Mouse (Mus musculus) layer of hippocampus, postnatal 14 days (tissue): ENCODE data around the gene Agbl1. TPM values are rescaled to one million over a fixed set of nuclear protein-coding genes. Genes with fewer than 3 reads are reported as not detected.

Source experiments
- DNase-seq, 2 experiments: peaks; one replicate each; pipeline ENCODE4 v3.0.0; 2021 to 2022; ENCODE audit warnings: low spot score in 2 of 2, mixed read lengths in 1 of 2
- total RNA-seq, 2 experiments: library from RNA; stranded (reverse); gene quantifications; 2 replicates each; pipeline ENCODE4 v1.2.3; 2021

Agbl1 gene
- total RNA-seq, 2 experiments from 2014 or later, result 0.25 to 0.26 TPM

DNA sequence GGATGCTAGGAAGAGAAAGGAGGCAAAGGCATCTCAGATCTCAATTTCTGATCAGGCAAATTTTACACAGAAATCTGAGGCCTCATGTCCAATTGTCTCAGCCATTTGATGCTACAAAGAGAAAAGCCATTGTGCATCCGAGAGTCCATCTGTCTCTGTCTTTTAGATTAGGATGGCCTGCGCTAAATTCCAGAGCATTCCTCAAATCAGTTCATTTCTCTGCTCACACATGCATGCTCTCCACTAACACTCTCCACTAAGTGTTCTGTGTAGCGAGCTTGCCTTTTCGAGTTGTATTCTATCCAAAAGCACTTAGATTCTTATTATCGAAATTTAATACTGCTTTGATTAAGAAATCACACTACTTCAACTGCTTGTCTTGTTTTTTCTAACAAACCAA, 159.6 kb downstream of the Agbl1 start:
- DNase-seq, result no peak

DNA sequence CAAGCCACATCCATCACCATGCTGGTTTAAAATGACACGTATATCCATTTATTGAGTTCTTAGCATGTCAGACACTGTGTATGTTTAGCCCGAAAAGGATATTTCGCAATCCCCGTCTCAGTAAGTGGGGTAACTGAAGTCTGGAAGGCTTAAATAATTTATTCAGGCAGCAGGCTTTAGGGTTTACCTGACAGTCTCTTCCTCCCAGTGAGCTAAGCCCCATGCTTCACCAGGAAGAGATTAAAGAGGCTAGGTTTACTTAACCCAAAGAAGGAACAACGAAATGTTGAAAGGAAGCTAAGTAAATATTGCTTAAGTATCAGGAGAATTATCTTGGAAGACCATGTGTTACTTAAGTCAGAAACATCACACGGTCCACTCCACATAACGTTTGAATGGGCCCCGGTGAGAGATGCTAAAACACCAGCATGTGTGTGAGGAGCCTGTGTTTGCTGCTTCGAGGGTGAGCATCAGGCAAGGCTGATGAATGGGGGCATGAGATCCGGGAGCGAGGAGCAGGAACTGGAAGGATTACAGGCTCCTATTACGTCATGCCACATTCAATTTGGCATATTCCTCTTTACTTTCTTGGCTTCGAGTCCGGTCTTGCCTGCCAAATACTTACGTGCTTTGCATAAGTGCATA, 162.7 kb downstream of the Agbl1 start:
- no peak for DNase-seq

DNA sequence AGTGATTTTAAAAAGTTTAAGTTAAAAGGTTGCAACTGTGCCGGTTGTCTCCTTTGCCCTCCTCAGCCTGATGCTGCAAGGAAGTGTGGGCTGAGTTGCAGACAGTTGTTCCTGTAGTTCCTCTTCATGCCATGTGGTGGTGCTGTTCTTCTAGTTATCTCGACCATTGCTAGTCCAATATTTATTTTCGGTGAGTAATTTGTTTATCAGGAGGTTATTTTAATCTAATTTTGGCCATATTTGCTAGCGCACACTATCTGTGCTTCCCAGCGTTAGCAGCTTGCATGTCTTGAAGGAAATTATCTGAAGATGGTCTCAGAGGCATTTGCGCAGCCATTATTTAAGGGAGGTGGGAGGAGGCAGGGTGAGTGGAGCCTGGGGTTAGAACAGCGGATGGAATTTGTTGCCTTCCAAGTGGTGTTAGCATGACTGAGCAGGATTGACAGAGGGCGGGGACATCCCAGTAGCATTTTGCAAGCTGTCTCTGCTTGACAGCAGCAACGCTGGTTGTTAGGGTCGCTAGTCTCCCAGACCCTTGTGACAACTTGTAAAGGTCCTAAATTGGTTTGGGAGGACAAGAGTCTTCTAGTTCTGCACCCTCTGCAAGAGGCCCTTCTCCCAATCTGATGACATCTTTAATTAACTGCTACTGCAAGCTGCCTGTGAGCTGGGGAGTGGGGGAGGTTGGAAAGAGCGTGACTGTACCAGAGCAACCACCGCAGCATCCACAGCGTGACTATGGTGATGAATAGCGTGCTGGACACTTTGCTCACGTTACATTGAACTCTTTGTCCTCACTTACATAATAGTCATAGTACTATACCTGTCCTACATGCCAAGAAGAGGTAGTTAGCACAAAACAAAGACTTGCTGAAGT, 163.5 kb downstream of the Agbl1 start:
- peak; percentile 84 to 88 for DNase-seq

DNA sequence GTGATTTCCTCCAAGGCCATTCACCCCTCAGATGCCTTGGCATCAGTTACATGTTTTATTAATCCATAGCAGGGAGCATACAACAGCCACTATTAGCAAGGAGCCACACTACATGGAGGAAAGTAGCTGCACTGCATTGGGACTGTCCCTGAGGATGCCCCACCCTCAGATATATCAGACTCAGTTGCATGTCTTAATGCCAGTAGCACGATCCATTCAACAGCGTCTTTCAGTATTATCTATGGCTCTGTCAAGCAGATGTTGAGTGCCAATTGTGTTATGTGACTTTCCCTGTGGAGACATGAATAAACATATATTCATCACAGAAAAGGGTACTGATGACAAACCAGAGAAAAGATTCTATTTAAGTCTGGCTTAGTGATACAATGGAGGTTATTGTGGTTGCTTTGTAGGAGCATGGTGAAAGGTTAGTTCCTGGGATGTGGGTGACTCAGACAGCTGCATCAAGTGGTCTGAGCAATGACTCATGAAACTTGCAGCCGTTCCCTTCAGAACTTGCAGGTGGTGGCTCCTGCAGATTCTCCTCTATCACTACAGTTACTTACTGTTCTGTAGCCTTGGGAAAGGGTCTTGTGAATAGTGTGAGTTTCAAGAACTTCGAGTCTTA, 178.4 kb downstream of the Agbl1 start:
- DNase-seq, result no peak

DNA sequence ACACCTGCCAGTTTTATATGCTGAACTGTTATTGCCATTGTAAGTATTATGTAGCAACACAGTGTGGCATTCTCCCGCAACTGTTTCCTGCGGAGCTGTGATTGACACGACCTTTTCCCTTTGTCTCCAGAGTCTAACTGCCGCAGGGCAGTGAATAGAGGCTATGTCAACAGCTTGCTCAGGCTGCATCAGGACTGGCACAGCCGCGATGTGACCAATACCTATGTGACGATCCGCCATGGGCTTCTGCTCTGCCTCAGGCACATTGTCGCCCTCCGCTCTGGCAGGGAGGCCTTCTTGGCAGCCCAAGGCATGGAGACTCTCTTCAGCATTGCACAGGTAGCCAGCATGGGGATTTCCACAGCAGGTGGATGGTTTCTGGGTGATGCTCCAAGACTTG, 179.3 kb downstream of the Agbl1 start:
- DNase-seq, result no peak

DNA sequence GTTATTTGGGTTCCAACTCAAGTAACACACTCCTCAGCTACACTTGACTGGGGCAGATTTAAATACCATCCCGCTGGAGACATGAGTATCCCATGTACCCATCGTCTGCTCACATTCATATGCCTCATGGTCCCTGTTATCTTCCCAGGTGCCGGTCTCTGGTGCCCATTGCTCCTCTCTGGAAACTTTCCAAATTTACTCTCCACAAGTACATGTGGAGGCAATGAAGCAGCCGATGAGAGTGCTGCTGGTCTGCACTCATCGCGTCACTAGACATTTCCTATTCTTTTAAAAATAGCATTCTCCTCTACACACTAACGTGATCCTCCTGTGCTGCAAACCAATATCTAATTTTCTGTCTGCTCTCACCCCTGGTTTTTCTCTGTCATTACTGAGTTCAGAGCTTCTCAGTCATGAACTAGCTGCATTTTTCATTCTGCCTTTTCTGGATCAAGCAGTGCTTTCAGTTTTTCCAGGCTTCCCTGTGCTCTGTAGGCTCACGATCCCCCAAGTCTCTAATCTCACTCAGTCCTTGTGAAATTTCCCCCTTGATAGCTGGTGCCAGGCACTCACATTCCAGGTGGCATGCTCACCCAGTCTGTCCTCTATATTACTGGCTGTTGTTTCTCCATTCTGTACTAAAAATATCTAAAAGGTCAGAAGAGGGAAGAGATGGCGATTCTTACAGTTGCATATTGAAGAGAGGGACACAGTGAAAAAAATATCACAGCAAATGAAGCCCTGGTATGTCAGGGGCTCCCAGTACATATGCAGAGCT, 180.9 kb downstream of the Agbl1 start:
- DNase-seq, result no peak

DNA sequence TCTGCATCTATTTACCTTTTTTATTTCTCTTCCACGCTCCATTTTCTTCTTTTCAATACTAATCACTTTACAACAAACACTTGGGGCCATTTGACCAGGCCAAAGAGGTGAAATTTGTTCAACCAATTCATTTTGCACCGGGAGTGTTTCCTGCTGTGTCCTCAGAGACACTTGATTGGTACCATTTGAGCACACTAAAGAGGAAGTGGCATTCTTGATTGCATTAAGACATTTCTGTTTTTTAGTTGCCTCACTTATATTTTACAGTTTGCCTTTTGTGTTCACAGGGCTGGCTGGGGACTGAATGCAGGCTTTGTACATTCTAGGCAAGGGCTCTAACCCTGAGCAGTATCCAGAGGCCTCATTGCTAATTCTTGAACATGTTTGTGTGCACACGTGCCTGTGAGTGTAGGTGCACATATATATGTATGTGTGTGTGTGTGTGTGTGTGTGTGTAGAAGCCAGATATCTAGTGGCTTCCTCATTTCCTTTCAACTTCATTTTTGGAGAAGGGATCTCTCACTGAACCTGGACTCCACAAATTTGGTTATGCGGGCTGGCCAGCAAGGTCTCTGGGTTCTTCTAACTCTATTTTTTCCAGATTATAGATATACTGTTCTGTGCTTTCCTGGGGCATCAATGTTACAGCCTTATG, 182.4 kb downstream of the Agbl1 start:
- no peak for DNase-seq

DNA sequence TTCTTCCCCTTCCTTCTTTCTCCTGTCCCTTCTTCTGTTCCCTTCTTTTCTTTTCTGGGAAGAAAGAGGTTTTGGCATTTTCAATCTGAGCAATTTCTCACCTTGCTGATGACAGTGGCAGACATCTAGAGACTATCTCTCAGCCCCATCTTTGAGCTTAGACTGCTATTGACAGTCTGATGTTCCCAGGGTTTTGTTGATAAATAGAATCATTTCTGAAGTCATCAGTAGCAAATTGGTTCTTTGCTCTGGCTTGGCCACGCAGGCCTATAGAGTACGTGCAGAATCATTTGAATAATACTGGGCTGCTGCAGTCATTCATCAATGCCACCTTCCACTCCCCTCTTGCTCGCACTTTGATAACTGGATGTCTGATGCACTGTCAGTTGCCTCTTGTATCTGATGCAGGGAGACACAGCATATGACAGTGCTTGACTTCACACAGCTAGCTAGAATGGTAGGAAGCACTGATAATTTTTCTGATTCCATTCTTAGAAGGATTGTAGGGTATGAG, 186.5 kb downstream of the Agbl1 start:
- no peak for DNase-seq

DNA sequence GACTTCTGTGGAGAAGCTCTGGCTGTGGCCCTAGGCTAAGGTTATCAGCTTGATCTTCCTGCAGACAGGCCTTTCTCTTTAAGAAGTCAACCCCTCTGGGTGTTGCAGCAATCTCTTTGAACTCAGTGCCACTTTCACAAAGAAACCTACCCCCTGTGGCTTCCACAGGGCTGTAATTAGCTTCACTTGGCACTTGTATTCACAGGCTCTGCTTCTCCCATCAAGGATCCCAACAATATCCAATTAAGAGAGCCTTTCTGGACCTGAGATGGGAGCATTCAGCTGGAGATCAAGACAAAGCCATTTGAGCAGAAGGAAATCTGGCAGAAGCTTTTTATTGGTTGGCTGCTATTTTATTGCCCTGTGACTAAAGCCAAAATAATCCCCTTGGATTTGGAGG, 208.9 kb downstream of the Agbl1 start:
- peak in 1 of 2 experiments; percentile 26 for DNase-seq

DNA sequence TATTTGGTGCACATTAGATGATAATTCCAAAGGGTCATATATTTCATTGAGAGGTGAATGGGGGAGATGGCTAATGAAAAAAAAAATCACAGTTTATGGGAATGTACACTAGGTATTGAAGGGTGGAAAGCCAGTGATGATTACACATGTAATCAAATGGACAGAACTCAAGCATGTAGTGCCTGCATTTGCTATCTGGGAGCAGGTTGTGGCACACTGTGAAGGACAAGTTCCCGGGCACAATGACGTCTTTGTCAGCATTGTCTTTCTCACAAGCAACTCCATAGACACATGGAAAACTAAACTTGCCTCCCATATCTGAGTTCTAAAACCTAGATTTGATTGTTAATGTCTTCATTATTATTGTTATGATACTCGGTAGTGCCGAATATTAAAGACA, 209.3 kb downstream of the Agbl1 start:
- no peak for DNase-seq

DNA sequence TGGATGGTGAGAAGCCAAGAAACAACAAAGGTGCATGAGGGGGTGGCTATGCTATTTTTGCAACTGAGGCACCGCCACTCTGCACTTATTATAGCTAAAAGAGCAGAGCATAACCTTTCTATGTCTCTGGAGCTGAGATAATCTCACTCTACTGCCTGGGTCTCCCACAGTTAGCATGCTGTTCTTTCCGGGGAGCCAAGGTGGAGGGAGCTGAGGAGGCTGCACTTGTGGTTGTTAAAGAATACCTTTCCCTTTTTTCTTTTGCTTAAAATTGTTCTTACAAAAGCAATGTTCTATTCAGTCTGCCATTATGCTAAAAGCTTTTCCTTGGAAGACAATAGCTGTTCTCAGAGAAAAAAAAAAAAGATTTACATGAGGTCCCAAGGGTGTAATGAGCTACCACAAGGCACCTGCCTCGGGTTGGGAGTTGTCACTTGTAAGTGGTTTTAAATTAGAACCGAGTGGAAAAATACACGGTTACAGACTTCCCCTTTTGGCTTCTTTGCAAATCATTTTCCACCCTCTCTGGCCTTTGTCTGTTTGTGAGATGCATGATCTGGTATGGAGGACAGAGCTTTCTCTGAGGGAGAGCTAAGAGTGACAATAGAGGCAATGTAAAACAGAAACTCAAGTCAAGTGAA, 232.8 kb downstream of the Agbl1 start:
- DNase-seq, result no peak

DNA sequence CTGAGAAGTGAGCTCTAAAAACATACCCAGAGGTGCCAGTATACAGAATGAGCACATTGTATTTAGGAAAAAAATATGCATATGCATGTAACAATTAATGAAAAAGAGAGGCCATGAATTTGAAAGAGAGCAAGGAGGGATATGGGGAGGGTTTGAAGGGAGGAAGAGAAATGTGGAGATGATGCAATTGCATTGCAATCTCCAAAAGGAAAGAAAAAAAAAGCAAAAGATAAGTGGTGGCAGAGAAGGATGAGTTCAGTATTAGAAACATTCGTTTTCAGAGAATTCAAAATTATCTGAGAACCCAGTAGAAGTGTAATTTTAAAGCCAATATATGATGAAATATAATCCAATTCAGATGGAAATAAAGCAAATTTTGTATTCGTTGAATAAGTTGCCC, 236.7 kb downstream of the Agbl1 start:
- DNase-seq, result no peak

DNA sequence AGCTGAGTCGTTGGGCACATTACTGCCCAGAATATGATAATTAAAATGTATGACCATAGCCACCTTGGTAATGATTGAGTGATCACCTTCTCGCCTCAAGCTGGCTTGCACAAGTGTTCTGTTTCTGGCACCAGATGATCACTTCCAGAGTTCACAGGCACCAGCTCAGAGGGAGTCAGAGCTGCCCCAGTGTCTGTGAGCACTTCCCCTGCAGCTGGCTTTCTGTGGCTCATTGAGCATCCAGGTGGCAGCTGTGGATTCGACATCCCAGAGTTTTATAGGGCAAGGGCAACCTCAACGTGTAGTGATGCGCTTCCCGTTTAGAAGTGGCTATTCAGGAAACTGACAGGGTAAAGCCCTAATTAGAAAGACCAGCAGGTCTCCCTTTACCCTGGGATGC, 244.5 kb downstream of the Agbl1 start:
- DNase-seq, result no peak

DNA sequence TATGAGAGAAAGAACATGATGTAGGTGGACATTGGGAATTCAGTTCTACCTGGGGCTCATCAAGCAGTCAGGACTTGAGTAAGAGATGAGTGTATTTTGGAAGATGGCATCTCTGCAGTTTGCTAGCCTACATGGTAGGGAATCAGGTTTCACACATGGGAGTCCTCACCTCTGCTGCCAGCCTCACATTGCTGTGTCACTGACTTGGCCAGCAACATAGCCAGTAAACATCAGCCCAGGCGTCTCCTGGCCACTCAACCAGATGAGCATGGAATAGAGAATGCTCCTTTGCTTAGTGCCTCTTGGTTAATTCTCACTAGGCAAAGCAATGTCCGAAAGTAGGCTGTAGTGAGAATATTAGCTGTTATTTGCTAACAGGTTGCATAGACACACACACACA, 255.9 kb downstream of the Agbl1 start:
- no peak for DNase-seq

DNA sequence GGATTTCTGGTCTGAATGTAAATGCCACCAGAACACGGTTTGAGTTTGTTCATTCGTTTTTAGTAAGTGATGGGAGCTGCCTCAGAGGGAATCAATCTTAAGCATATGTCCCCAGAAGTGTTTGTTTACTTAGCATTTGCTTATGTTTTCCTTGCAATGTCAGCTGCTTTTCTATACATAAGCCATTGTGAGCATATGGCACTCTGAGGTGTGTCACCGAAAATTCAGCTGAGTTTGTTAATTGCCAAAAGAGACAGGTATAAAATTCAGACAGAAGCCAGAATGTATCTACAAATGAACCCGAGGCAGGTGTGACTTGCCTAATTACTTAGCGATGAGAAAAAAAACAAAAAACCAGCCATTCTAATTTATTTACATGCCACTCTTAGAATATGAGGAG, 257.8 kb downstream of the Agbl1 start:
- no peak for DNase-seq

DNA sequence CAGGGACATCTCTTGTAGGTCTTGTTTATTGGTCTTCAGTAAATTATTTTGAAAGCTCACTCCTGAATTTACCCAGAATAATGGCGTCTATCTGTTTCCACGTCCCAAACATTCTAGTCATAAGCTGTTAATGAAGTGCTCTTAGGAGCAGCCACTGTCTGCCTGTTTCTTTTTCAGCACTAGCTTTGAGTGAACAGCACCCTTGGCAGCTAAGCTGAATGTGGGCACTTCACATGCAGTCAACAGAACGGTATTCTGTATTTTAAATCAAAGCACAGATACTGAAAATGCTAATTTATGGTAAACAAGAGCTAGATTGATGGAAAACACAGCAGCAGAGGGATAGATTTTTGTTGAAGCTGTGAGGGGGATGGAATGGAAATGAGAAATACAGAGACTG, 294.6 kb downstream of the Agbl1 start:
- DNase-seq, result peak; percentile 1 to 29

DNA sequence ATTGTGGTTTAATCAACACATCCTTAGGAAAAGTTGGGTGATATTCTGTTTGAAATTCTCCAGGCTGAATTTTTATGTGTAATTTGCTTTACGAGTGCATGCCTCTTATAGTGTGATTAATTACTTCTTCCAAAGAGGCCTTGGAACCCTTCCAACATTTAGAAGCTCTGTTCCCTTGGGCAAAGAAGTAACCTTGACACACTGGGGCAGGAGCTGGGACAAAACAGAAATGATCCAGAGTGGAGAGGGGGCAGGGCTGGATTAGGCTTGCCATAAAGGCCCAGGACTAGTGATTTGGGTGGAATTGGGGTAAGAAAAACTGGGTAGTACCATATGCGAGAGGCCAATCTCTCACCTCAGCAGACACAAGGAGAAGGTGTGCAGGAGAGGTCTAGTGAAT, 316.8 kb downstream of the Agbl1 start:
- DNase-seq, result no peak

DNA sequence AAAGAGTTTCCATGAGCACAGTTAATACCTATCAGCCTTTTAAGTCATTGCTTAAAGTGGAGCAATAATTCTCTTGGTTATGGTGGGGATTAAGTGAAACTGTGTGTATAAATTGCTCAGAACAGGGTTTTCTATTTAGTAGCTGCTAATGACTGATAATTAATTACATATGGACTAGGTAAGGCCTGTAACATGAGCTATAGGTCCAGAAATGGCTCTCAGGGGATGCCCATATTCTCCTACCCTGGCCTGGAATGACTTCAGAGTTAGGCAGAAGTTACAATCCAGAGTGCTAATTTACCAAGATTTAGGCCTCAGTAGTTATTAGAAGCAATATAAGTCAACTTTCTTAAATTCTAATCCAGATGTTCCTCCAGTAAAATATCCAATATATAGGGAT, 317.6 kb downstream of the Agbl1 start:
- no peak for DNase-seq

DNA sequence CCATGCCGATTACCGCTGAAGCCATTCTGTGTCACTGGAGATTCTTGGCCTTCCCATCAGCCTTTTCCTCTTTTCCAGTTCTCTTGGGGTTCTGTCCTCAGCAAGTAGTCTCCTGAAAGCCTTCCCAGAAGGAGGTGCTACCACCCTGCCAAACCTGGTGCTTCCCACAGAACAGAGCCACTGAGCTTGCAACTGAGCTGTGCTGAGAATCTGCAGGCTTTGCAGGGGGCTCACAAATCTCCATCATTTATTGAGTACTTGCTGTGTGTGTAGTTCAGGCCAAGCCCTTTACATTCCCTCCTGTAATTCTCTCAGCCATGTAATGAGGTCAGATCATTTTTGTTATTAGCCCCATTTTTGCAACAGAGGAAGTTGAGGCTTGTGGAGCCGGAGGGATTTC, 322.2 kb downstream of the Agbl1 start:
- no peak for DNase-seq

DNA sequence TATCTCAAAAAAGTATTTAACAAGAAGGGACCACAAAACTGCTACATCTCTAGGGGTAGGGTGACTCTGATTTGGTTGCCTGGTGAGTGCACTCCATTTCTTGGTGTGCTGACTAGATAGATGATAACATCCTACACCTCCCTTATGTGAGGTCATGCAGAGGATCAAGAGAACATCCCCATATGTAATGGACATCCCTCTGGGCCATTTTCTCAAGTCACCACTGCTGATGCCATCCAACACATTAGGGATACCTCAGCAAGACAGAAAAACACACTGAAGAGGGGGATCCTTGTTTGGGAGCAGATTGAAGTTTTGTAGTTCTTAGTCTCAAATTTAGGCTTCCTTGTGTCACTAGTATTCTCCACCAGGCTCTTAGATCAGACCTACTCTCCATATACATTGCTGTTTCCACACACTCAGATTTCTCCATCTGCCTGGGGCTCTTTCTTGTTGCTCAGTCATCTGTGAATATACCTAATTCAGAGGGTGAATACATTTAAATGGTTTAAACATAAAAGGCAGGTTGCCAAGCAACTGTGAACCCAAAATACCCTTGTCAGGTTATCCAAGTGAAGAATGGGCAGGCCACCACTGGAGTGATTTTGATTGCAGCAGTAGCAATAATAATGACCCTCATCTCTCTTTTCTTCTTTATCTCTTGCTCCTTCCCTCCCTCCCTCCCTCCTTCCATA, 331.0 kb downstream of the Agbl1 start:
- no peak for DNase-seq
